Mouse (Mus musculus): ENCODE data around the gene Foxf1.

Foxf1 gene

GRCm38 (mm10) chr8:121084210-121084951, at the start of gene Foxf1:
Gene Foxf1, plus strand, starts transcription at chr8:121084386.
- DNase-seq, result no peak

- DNase-seq, result no peak
These were observed 48.6 kb upstream of the Foxf1 start for GRCm38 (mm10) chr8:121035611-121036010.

DNA sequence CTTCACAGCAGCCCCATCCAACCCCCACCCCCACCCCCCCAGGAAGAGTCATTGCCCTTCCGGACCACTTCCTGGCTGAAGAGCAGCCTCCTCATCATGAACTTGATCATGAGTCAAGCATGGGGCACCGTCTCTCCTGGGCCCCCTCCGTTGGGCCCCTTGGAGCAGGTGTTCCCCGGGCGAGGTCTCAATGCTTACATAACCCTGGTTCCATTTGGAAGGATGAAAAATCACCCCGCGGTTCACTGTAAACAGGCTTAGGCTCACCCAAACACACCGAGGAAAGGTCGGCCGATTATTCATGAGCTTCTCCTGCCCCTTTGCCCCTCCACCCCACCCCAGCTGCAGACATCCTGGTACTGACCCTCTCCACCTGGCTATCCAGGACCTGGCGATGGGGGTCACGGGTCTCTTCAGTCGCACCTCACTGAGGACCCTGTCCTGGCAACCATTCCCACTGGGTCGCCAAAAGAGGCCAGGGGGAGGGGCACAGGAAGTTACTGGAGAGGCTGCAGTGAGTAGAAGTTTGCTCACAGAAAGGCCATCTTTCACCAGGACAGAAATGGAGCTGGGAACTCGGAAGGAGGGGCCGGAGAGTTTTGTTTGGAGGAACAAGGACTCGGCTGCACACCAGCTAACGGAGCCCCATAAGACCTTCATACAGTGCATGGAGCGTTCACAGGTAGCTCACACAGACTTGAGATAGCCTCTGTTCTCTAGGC, 40.3 kb upstream of the Foxf1 start:
- DNase-seq, result no peak

- DNase-seq, result no peak
These were observed 36.7 kb upstream of the Foxf1 start for GRCm38 (mm10) chr8:121047441-121047840.

GRCm38 (mm10) chr8:121058081-121058480, 26.1 kb upstream of the Foxf1 start:
- DNase-seq, result no peak

DNA sequence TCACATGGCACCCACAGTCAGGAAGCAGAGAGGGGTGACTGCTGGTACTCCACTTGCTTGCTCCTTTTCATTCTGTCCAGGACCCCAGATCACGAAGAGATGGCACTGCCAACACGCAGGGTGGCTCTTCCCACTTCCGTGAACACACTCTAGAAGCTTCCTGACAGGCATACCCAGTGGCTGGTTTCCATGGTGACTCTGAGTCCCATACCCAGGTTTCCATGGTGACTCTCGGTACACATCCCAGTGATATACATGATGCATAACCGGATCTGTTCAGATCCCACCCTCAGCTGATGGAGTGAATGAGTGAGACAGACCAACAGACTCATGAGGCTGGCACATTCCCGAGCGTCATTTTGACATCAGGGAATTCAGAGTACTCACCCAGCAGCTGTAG, 25.1 kb upstream of the Foxf1 start:
- DNase-seq, result no peak

GRCm38 (mm10) chr8:121062521-121062920, 21.7 kb upstream of the Foxf1 start:
- DNase-seq, result no peak

- no peak for DNase-seq
These were observed 20.5 kb upstream of the Foxf1 start for GRCm38 (mm10) chr8:121063649-121064048.

GRCm38 (mm10) chr8:121071454-121071853, 12.7 kb upstream of the Foxf1 start:
- DNase-seq, result no peak

GRCm38 (mm10) chr8:121072406-121073130, 11.6 kb upstream of the Foxf1 start:
- no peak for DNase-seq

GRCm38 (mm10) chr8:121073174-121074107, 10.7 kb upstream of the Foxf1 start:
- DNase-seq, result no peak

DNA sequence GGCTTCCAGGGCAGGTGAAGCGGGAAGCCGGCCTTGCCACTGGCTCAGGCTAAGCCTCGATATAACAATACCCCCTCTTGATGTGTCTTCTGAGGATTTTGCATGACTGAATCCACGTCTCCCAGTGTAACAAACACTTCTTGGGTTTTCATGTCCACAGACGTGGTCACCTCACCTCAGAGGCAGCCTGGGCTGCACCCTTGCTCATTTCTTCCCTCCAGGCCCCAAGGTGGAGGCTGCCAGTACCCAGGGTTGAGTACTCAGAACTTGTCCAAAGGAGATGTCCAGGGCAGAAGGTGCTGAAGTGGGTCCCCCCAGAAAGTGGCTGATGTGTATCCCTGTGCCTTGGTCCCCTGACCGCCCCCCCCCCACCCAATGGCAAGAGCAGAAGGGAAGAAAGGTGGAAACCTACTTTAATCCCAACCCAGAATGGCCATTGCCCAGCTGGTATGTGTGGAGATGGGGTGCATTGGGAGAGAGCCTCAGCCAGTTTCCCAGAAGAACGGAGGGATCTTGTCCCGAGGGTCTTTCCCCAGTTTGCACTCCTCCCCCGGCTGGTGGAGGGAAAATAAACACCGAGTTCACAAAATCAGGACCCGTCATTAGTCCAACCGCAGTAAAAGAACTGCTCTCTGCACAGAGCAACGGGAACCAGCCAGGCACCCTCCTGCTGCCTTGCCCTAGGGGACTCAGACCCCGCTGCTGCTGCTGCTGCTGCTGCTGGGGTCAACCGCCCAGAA, 9.9 kb upstream of the Foxf1 start:
- no peak for DNase-seq

GRCm38 (mm10) chr8:121074848-121075145, 9.4 kb upstream of the Foxf1 start:
- DNase-seq, result no peak

GRCm38 (mm10) chr8:121075936-121076335, 8.2 kb upstream of the Foxf1 start:
- DNase-seq, result no peak

GRCm38 (mm10) chr8:121076555-121076954, 7.6 kb upstream of the Foxf1 start:
- no peak for DNase-seq

- no peak for DNase-seq
These were observed 5.5 kb upstream of the Foxf1 start for GRCm38 (mm10) chr8:121078721-121079120.

DNA sequence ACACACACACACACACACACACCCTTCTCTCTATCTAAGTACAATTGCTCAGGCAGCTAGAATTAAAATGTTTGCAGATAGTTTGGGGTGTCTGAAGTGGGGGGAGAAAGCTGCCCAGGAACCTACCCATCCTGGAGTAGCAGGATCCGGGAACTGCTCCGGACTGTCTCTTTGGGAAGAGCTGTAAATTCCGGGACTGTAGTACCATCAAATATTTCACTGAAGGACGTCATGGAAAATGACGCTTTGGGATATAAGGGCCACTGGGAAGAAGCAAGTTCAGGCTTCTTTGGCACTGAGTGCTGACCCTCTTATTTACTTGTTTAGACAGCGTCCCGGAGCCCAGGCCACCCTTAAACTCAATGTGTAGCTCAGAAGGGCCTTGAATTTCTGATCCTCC, 5.0 kb upstream of the Foxf1 start:
- DNase-seq, result no peak

DNA sequence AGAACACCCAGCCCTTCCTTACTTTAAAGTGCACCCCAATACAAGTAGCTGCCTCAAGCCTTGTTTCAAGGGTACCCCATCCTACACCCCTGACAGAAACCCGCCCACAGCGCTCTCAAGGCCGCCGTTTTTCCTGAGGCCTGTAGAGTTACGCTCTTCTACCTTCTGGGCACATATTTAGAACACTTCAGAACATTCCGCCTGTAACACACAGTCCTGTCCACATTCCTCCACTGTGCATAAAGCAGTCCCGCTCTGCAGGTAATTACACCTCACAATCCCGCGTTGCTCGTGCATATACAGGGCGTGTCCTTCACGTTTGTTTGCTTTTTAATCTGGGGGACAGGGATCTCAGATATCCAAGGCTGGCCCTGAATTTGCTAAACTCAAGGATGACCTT, 4.2 kb upstream of the Foxf1 start:
- DNase-seq, result no peak

GRCm38 (mm10) chr8:121080361-121081090, 3.7 kb upstream of the Foxf1 start:
- no peak for DNase-seq

GRCm38 (mm10) chr8:121081398-121081797, 2.8 kb upstream of the Foxf1 start:
- no peak for DNase-seq

All from right cerebral cortex, postnatal 25 days (tissue).